Mouse (Mus musculus) gastrocnemius, postnatal 14 days (tissue): ENCODE results near the gene Olfr1412. TPM values are rescaled to one million over a fixed set of nuclear protein-coding genes. Genes with fewer than 3 reads are reported as not detected.

ENCODE experiments used
- DNase-seq: peaks from one replicate; pipeline ENCODE4 v3.0.0; 2021; ENCODE audit warnings: mixed read lengths
- intact Hi-C: fragments of 180-260 bp; cut with DNase I; formaldehyde crosslinking; loops from one replicate; pipeline ENCODE4 v1.15.1; 2025; ENCODE audit warnings: low total_unique reads
- long read RNA-seq, 2 experiments: library from polyadenylated mRNA; stranded (forward); transcript quantifications; one replicate each; pipeline ENCODE4 v2.0.0; 2021
- total RNA-seq, 2 experiments: library from RNA; stranded (reverse); gene quantifications; 2 replicates each; pipeline ENCODE4 v1.2.3; 2021

Olfr1412 gene
- not detected for total RNA-seq
- long read RNA-seq, experiment 1: 0 reads
- long read RNA-seq, experiment 2: 0 reads

- DNase-seq: no peak
- intact Hi-C loops: no loop called here
These were observed at the start of gene Olfr1412 for GRCm38 (mm10) chr1:92585479-92585878. Olfr1412 (plus strand) TSS chr1:92585779.

- no peak for DNase-seq
- intact Hi-C loops: no loop called here
These were observed 48.6 kb upstream of the Olfr1412 start for GRCm38 (mm10) chr1:92536972-92537371.

- intact Hi-C loops: no loop called here
- no peak for DNase-seq
These were observed 46.5 kb upstream of the Olfr1412 start for GRCm38 (mm10) chr1:92539071-92539470.

GRCm38 (mm10) chr1:92545929-92546328 lies 39.6 kb upstream of the Olfr1412 start:
- DNase-seq: no peak
- intact Hi-C loops: no loop called here

GRCm38 (mm10) chr1:92571022-92571421 lies 14.6 kb upstream of the Olfr1412 start, which contains the start of gene Olfr1413:
Olfr1413 (plus strand) TSS chr1:92571322.
- intact Hi-C loops: no loop called here
- DNase-seq: no peak

GRCm38 (mm10) chr1:92594111-92594510 lies 8.5 kb downstream of the Olfr1412 start, which contains the start of gene Olfr1411:
Olfr1411 (plus strand) TSS chr1:92594411.
- DNase-seq: no peak
- intact Hi-C loops: no loop called here

GRCm38 (mm10) chr1:92596019-92596418 lies 10.4 kb downstream of the Olfr1412 start:
- intact Hi-C loops: no loop called here
- no peak for DNase-seq

- intact Hi-C loops: loop anchor here (5.0 kb wide), 1 partner anchor 83 kb away; no protein-coding TSS in a partner anchor
- DNase-seq: no peak
These were observed 19.9 kb downstream of the Olfr1412 start, which contains the start of gene Olfr1410 for GRCm38 (mm10) chr1:92605482-92605881. Olfr1410 (plus strand) TSS chr1:92605782.

- intact Hi-C loops: loop anchor here (5.0 kb wide), 1 partner anchor 85 kb away; no protein-coding TSS in a partner anchor
- no peak for DNase-seq
These were observed 22.1 kb downstream of the Olfr1412 start for GRCm38 (mm10) chr1:92607711-92608110.

- peak; percentile 20 for DNase-seq
These were observed 25.4 kb downstream of the Olfr1412 start for GRCm38 (mm10) chr1:92611008-92611407.

GRCm38 (mm10) chr1:92613175-92613574 lies 27.6 kb downstream of the Olfr1412 start:
- intact Hi-C loops: no loop called here
- DNase-seq: no peak

More at GRCm38 (mm10) chr1:92611008-92611407, 25.4 kb downstream of the Olfr1412 start:
- intact Hi-C loops: no loop called here

- no peak for DNase-seq
- intact Hi-C loops: no loop called here
These were observed 28.9 kb downstream of the Olfr1412 start for GRCm38 (mm10) chr1:92614516-92614915.

- DNase-seq: no peak
- intact Hi-C loops: no loop called here
These were observed 30.5 kb downstream of the Olfr1412 start for GRCm38 (mm10) chr1:92616046-92616445.

GRCm38 (mm10) chr1:92617488-92617887 lies 31.9 kb downstream of the Olfr1412 start, which contains the start of gene Olfr12:
Olfr12 (plus strand) TSS chr1:92617788.
- DNase-seq: no peak
- intact Hi-C loops: no loop called here

GRCm38 (mm10) chr1:92618360-92618759 lies 32.8 kb downstream of the Olfr1412 start:
- DNase-seq: no peak
- intact Hi-C loops: no loop called here

- intact Hi-C loops: no loop called here
- DNase-seq: no peak
These were observed 42.6 kb downstream of the Olfr1412 start for GRCm38 (mm10) chr1:92628227-92628626.

GRCm38 (mm10) chr1:92632196-92632595 lies 46.6 kb downstream of the Olfr1412 start:
- DNase-seq: no peak
- intact Hi-C loops: no loop called here

GRCm38 (mm10) chr1:92632948-92633347 lies 47.4 kb downstream of the Olfr1412 start:
- no peak for DNase-seq
- intact Hi-C loops: no loop called here

- intact Hi-C loops: no loop called here
- no peak for DNase-seq
These were observed 48.1 kb downstream of the Olfr1412 start for GRCm38 (mm10) chr1:92633726-92634125.

GRCm38 (mm10) chr1:92634569-92634968 lies 49.0 kb downstream of the Olfr1412 start:
- no peak for DNase-seq
- intact Hi-C loops: no loop called here

GRCm38 (mm10) chr1:92634976-92635599 lies 49.5 kb downstream of the Olfr1412 start:
- intact Hi-C loops: no loop called here
- no peak for DNase-seq
